Mouse (Mus musculus): ENCODE results near the gene Clock. TPM values are rescaled to one million over a fixed set of nuclear protein-coding genes. Genes with fewer than 3 reads are reported as not detected.

Clock gene
- polyA plus RNA-seq (2014; fragmentation: Nextera tagmentation; extraction: Ambion mirVana) = 9.6 and 11.8 TPM in 2 replicates

GRCm38 (mm10) chr5:76304452-76305341 is at the start of gene Clock:
Gene Clock, minus strand, starts transcription at chr5:76304792.
- H3K4me2 ChIP-seq (ENCODE audit: low read depth, low read length) = peak within 1 kb of the TSS; percentile 79
- DNase-seq (ENCODE audit: low spot score) (peak; percentile 92), ATAC-seq (replicated peaks; ENCODE audit: insufficient number of reproducible peaks, low FRiP score, low TSS enrichment, low read depth) (peak; percentile 89)
- H3K36me3 ChIP-seq (replicated peaks; ENCODE audit: control insufficient read depth, insufficient read depth, low read depth, low read length) = no peaks in the 10 kb centered on the region
- under 1% methylated on average over 89 of the region's 104 CpGs for WGBS
- H3K9ac ChIP-seq (replicated peaks; ENCODE audit: low read length) = peak within 1 kb of the TSS; percentile 79
- no peaks in the 10 kb centered on the region for H3K9me3 ChIP-seq (replicated peaks; ENCODE audit: control insufficient read depth, low read length)
- no peaks in the 10 kb centered on the region for H3K4me1 ChIP-seq (ENCODE audit: control insufficient read depth, insufficient read depth, low read length)
- H3K4me3 ChIP-seq (ENCODE audit: low read depth, low read length) = peak within 1 kb of the TSS; percentile 96
- H3K27me3 ChIP-seq (ENCODE audit: control insufficient read depth, insufficient read depth, low read length) = no peaks in the 10 kb centered on the region
- H3K27ac ChIP-seq (replicated peaks; ENCODE audit: low read depth, low read length) = peak within 1 kb of the TSS; percentile 95

- Histone ChIP-seq H3K9ac (replicated peaks; ENCODE audit: low read length) (no peak overlapping the region), H3K27me3 (ENCODE audit: control insufficient read depth, insufficient read depth, low read length) (no peaks in the 10 kb centered on the region), H3K4me2 (ENCODE audit: low read depth, low read length) (no peak overlapping the region), H3K36me3 (replicated peaks; ENCODE audit: control insufficient read depth, insufficient read depth, low read depth, low read length) (no peaks in the 10 kb centered on the region), H3K9me3 (replicated peaks; ENCODE audit: control insufficient read depth, low read length) (no peaks in the 10 kb centered on the region), H3K4me1 (ENCODE audit: control insufficient read depth, insufficient read depth, low read length) (no peaks in the 10 kb centered on the region), H3K4me3 (ENCODE audit: low read depth, low read length) (no peak overlapping the region), H3K27ac (replicated peaks; ENCODE audit: low read depth, low read length) (no peak overlapping the region)
- ATAC-seq (replicated peaks; ENCODE audit: insufficient number of reproducible peaks, low FRiP score, low TSS enrichment, low read depth) = no peak
- 59% methylated on average over 7 of the region's 7 CpGs for WGBS
- no peak for DNase-seq (ENCODE audit: low spot score)
These were observed 47.5 kb upstream of the Clock start for GRCm38 (mm10) chr5:76351953-76352611.

GRCm38 (mm10) chr5:76351537-76351936 is 46.9 kb upstream of the Clock start:
- H3K36me3 ChIP-seq (replicated peaks; ENCODE audit: control insufficient read depth, insufficient read depth, low read depth, low read length) = no peaks in the 10 kb centered on the region
- no peak for DNase-seq (ENCODE audit: low spot score)
- 82% methylated on average over 5 of the region's 5 CpGs for WGBS

GRCm38 (mm10) chr5:76346137-76346536 is 41.5 kb upstream of the Clock start:
- DNase-seq (ENCODE audit: low spot score) = no peak
- WGBS = 64% methylated on average over 2 of the region's 2 CpGs
- no peak overlapping the region for H3K27ac ChIP-seq (replicated peaks; ENCODE audit: low read depth, low read length)
- H3K4me1 ChIP-seq (ENCODE audit: control insufficient read depth, insufficient read depth, low read length) = no peaks in the 10 kb centered on the region
- no peak overlapping the region for H3K4me2 ChIP-seq (ENCODE audit: low read depth, low read length)
- H3K4me3 ChIP-seq (ENCODE audit: low read depth, low read length) = no peak overlapping the region
- H3K9ac ChIP-seq (replicated peaks; ENCODE audit: low read length) = no peak overlapping the region
- H3K27me3 ChIP-seq (ENCODE audit: control insufficient read depth, insufficient read depth, low read length) = no peaks in the 10 kb centered on the region
- H3K36me3 ChIP-seq (replicated peaks; ENCODE audit: control insufficient read depth, insufficient read depth, low read depth, low read length) = no peaks in the 10 kb centered on the region
- no peaks in the 10 kb centered on the region for H3K9me3 ChIP-seq (replicated peaks; ENCODE audit: control insufficient read depth, low read length)
- no peak for ATAC-seq (replicated peaks; ENCODE audit: insufficient number of reproducible peaks, low FRiP score, low TSS enrichment, low read depth)

More at GRCm38 (mm10) chr5:76351537-76351936, 46.9 kb upstream of the Clock start:
- H3K4me1 ChIP-seq (ENCODE audit: control insufficient read depth, insufficient read depth, low read length) = no peaks in the 10 kb centered on the region
- no peaks in the 10 kb centered on the region for H3K9me3 ChIP-seq (replicated peaks; ENCODE audit: control insufficient read depth, low read length)
- no peaks in the 10 kb centered on the region for H3K27me3 ChIP-seq (ENCODE audit: control insufficient read depth, insufficient read depth, low read length)
- H3K4me3 ChIP-seq (ENCODE audit: low read depth, low read length) = no peak overlapping the region
- no peak overlapping the region for H3K4me2 ChIP-seq (ENCODE audit: low read depth, low read length)
- ATAC-seq (replicated peaks; ENCODE audit: insufficient number of reproducible peaks, low FRiP score, low TSS enrichment, low read depth) = no peak
- no peak overlapping the region for H3K27ac ChIP-seq (replicated peaks; ENCODE audit: low read depth, low read length)
- no peak overlapping the region for H3K9ac ChIP-seq (replicated peaks; ENCODE audit: low read length)

GRCm38 (mm10) chr5:76340931-76341330 is 36.3 kb upstream of the Clock start:
- ATAC-seq (replicated peaks; ENCODE audit: insufficient number of reproducible peaks, low FRiP score, low TSS enrichment, low read depth) = no peak
- no peaks in the 10 kb centered on the region for H3K36me3 ChIP-seq (replicated peaks; ENCODE audit: control insufficient read depth, insufficient read depth, low read depth, low read length)
- WGBS = 74% methylated on average over 2 of the region's 2 CpGs
- no peaks in the 10 kb centered on the region for H3K9me3 ChIP-seq (replicated peaks; ENCODE audit: control insufficient read depth, low read length)
- no peak overlapping the region for H3K9ac ChIP-seq (replicated peaks; ENCODE audit: low read length)
- no peaks in the 10 kb centered on the region for H3K27me3 ChIP-seq (ENCODE audit: control insufficient read depth, insufficient read depth, low read length)
- H3K4me3 ChIP-seq (ENCODE audit: low read depth, low read length) = no peak overlapping the region
- no peaks in the 10 kb centered on the region for H3K4me1 ChIP-seq (ENCODE audit: control insufficient read depth, insufficient read depth, low read length)
- H3K27ac ChIP-seq (replicated peaks; ENCODE audit: low read depth, low read length) = no peak overlapping the region
- no peak for DNase-seq (ENCODE audit: low spot score)
- no peak overlapping the region for H3K4me2 ChIP-seq (ENCODE audit: low read depth, low read length)

GRCm38 (mm10) chr5:76337100-76337499 is 32.5 kb upstream of the Clock start:
- Histone ChIP-seq H3K9ac (replicated peaks; ENCODE audit: low read length) (no peak overlapping the region), H3K4me2 (ENCODE audit: low read depth, low read length) (no peak overlapping the region), H3K4me3 (ENCODE audit: low read depth, low read length) (no peak overlapping the region), H3K9me3 (replicated peaks; ENCODE audit: control insufficient read depth, low read length) (no peaks in the 10 kb centered on the region), H3K4me1 (ENCODE audit: control insufficient read depth, insufficient read depth, low read length) (no peaks in the 10 kb centered on the region), H3K36me3 (replicated peaks; ENCODE audit: control insufficient read depth, insufficient read depth, low read depth, low read length) (no peaks in the 10 kb centered on the region), H3K27ac (replicated peaks; ENCODE audit: low read depth, low read length) (no peak overlapping the region), H3K27me3 (ENCODE audit: control insufficient read depth, insufficient read depth, low read length) (no peaks in the 10 kb centered on the region)
- DNase-seq (ENCODE audit: low spot score) = no peak
- WGBS = 85% methylated on average over 8 of the region's 8 CpGs
- ATAC-seq (replicated peaks; ENCODE audit: insufficient number of reproducible peaks, low FRiP score, low TSS enrichment, low read depth) = no peak

GRCm38 (mm10) chr5:76333833-76334232 is 29.2 kb upstream of the Clock start:
- Histone ChIP-seq H3K27ac (replicated peaks; ENCODE audit: low read depth, low read length) (no peak overlapping the region), H3K36me3 (replicated peaks; ENCODE audit: control insufficient read depth, insufficient read depth, low read depth, low read length) (no peaks in the 10 kb centered on the region), H3K27me3 (ENCODE audit: control insufficient read depth, insufficient read depth, low read length) (no peaks in the 10 kb centered on the region), H3K4me1 (ENCODE audit: control insufficient read depth, insufficient read depth, low read length) (no peaks in the 10 kb centered on the region), H3K4me2 (ENCODE audit: low read depth, low read length) (no peak overlapping the region), H3K9ac (replicated peaks; ENCODE audit: low read length) (no peak overlapping the region), H3K4me3 (ENCODE audit: low read depth, low read length) (no peak overlapping the region), H3K9me3 (replicated peaks; ENCODE audit: control insufficient read depth, low read length) (no peaks in the 10 kb centered on the region)
- no peak for ATAC-seq (replicated peaks; ENCODE audit: insufficient number of reproducible peaks, low FRiP score, low TSS enrichment, low read depth)
- DNase-seq (ENCODE audit: low spot score) = no peak
- 84% methylated on average over 4 of the region's 4 CpGs for WGBS

- Histone ChIP-seq H3K9me3 (replicated peaks; ENCODE audit: control insufficient read depth, low read length) (no peaks in the 10 kb centered on the region), H3K9ac (replicated peaks; ENCODE audit: low read length) (no peak within 1 kb of the TSS), H3K36me3 (replicated peaks; ENCODE audit: control insufficient read depth, insufficient read depth, low read depth, low read length) (no peaks in the 10 kb centered on the region), H3K4me1 (ENCODE audit: control insufficient read depth, insufficient read depth, low read length) (no peaks in the 10 kb centered on the region), H3K4me2 (ENCODE audit: low read depth, low read length) (no peak within 1 kb of the TSS), H3K27me3 (ENCODE audit: control insufficient read depth, insufficient read depth, low read length) (no peaks in the 10 kb centered on the region), H3K27ac (replicated peaks; ENCODE audit: low read depth, low read length) (no peak within 1 kb of the TSS), H3K4me3 (ENCODE audit: low read depth, low read length) (no peak within 1 kb of the TSS)
- 91% methylated on average over 7 of the region's 7 CpGs for WGBS
- ATAC-seq (replicated peaks; ENCODE audit: insufficient number of reproducible peaks, low FRiP score, low TSS enrichment, low read depth) (no peak), DNase-seq (ENCODE audit: low spot score) (no peak)
These were observed 26.4 kb upstream of the Clock start, which contains the start of gene Pdcl2 for GRCm38 (mm10) chr5:76330953-76331352. Gene Pdcl2, minus strand, starts transcription at chr5:76331156.

Data from embryonic facial prominence, embryonic 11.5 days (tissue).